Mouse (Mus musculus) embryo, embryonic 10 days (tissue): ENCODE measurements at regions not wholly inside any gene's neighbourhood (a gene's known extent, or its start where the extent isn't known, plus 50 kb on each side); places are given as distances from the start of the nearest gene placed in this dataset.
A peak's percentile ranks its signal among the peaks of the same experiment; 100 is the strongest.
"Not testable (repeated sequence)": the region's sequence is repeated elsewhere in the genome, so short reads cannot be mapped to it uniquely, and the experiment has no call there.

Experiments used
- DNase-seq: peaks from one replicate; pipeline ENCODE4 v3.0.0-alpha.2; 2015; ENCODE audit warnings: low spot score

DNA sequence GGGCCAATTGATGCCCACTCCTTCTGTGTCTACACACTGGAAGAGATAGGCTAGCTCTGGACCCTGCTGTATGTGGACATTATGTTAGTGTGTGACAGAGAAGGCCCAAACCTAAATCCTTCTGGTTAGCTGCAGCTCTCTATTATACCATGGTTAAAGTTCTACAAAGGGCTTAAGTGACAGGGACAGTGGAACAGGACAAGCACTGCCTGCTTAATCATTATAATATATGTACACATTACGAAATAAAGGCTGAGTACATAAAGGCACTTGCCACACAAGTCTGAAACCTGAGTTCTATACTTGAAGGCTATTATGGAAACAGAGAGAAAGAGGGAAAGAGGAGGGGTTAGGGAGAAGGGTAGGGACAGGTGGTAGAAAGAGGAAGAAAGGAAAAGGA lies 55.2 kb downstream of the Rdh14 start:
- DNase-seq, result no peak

DNA sequence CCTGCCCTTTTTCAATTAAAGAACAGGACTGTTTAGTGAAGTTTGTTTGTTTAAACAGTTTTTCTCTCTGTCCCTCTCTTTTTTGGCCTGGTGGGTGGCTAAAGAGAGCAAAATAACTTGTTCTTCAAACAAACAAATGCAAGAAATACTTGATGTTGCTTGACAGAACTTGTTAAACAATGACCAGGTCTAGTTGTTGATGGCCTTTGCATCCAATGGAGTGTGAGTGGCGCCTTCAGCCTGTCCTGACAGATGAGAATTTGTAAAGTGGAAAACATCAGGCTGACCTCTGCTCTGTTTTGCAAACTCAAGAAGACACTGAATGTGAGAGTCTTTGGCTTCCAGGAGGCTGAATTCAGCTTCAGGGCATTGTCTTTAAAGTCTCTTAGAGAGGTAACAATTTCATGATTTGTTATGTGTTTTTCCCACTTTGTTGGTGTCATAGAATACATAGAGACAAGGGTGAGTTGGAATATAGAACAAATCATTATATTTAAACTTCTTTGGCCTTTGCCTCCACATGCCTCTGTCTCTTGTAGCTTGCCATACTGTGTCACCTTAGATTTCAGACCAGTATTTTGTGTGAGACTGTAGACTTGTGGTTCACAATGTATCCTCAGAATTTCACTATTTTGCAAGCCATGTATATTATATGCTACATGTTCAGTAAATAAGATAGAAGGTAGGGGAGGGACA lies 67.5 kb downstream of the Rdh14 start:
- DNase-seq, result no peak

GRCm38 (mm10) chr12:10461796-10462195 lies 71.2 kb downstream of the Rdh14 start:
- DNase-seq, result no peak

- DNase-seq, result peak; percentile 13
Measured at GRCm38 (mm10) chr12:10462956-10463355, 72.4 kb downstream of the Rdh14 start.

DNA sequence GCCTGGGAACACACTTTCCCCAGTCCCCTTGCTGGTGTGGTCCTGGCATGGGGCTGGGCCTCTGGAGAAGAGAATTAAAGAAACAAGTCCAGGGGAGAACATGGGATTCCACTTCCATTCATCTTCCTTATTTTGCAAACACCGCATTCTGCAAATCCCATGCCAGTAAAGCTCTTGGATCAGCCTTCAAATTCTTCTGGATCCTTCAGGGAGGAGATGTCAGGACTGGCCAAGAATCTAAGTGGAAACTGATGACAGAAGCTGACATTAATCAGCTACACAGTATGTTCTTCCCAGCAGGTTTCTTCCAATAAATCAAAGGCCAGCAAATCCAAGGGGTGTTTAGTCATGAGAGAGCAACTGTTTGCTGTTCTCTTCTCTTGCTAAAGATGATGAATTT lies 83.4 kb downstream of the Rdh14 start:
- peak; percentile 11 for DNase-seq

GRCm38 (mm10) chr12:10480781-10481180 lies 90.2 kb downstream of the Rdh14 start:
- DNase-seq, result no peak

- no peak for DNase-seq
Measured at GRCm38 (mm10) chr12:10482294-10483010, 91.9 kb downstream of the Rdh14 start.

GRCm38 (mm10) chr12:10506721-10507120 lies 116.1 kb downstream of the Rdh14 start:
- DNase-seq, result no peak

GRCm38 (mm10) chr12:10513526-10513925 lies 123.0 kb downstream of the Rdh14 start:
- no peak for DNase-seq

DNA sequence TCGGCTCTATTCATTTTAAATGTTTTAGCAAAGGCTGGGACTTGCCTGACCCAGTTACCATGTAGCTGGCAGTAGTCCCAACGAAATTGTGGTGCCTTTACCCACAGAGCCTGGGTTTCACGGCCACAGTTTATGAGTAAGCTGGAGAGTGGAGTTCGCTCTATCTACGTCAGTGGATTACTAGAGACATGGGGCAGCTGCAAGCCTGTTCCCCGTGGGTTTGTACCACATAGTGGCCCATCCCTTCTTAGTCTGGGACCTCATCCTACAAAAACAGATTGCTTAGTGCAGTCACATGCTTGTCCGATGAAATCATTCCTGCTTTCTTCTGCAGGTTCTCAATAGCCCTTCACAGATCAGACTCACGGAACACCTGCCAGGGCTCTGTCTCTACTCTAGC lies 123.7 kb downstream of the Rdh14 start:
- no peak for DNase-seq

DNA sequence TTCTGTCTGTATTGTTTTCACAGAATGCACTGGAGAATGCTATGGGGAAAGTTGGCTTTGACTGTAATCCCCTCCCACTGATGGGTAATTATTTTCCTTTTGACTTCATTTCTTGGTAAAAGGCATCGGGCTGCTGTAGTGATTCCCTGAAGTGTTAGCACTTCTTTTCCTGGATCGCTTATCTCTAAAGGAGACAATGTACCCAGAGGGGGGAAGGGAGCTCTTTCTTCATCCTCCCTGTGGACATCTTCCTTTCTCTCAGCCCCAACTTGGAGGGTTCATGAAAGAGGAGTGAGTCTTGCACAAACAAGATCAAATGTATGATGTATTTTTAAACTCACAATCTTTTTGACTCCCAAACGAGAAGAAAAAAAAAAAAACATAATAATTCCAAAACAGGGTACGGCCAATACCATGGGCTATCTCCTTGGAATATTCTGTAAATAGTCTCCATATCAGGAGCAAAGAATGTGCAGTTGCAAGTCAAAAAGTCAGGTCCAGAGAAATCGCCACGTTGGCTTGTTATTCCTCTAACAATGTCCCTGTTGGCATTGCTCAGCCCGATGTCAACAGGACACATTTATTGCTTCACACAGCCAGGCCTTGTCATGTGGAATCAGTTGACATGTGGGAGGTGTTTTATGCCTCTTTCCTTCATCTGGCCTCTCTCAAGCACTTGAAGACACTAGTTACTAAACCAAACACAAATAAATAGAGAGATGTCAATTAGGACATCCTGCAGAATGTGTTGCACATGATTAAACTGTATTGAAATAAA lies 134.1 kb downstream of the Rdh14 start:
- DNase-seq, result no peak

- DNase-seq, result no peak
Measured at GRCm38 (mm10) chr12:10525934-10526333, 135.4 kb downstream of the Rdh14 start.

DNA sequence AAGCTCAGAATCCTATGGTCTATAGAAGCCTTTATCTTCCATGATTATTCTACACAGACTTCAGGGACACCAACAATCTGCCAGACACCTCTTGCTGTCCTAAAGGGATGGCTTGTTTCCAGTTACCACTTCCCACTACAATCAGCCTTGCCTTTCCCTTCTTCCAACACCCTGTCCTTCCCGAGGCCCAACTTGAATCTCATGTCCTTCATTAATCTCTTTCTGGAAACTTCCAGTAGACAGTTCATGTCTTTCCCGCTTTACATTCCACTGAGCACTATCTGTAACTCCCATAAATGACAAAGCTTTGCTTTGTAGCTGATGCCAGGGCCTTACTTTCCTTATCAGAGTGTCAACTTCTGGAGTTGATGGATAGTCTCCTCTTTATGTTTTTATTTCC lies 138.5 kb downstream of the Rdh14 start:
- no peak for DNase-seq

GRCm38 (mm10) chr12:10530996-10531395 lies 140.4 kb downstream of the Rdh14 start:
- DNase-seq, result no peak

GRCm38 (mm10) chr12:10533971-10534370 lies 143.4 kb downstream of the Rdh14 start:
- no peak for DNase-seq

- no peak for DNase-seq
Measured at GRCm38 (mm10) chr12:10536239-10536638, 145.7 kb downstream of the Rdh14 start.

DNA sequence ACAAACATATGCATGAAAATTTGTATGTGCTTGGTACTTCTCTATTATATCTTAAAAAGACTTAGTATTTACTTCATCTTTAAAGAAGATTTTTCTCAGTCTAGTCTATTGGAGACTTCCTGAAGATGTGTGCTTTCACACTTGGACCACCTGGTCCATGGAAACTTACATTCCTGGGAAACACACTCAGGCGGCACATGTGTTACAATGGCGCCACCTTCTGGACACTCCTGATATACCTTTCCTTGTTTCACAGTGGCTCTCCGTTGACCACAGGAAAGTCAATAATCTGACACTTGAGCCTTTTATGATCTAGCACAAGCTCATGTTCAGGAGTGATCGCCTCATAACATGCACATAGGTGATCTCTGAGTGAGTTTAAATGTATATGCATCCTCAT lies 146.5 kb downstream of the Rdh14 start:
- peak; percentile 88 for DNase-seq

DNA sequence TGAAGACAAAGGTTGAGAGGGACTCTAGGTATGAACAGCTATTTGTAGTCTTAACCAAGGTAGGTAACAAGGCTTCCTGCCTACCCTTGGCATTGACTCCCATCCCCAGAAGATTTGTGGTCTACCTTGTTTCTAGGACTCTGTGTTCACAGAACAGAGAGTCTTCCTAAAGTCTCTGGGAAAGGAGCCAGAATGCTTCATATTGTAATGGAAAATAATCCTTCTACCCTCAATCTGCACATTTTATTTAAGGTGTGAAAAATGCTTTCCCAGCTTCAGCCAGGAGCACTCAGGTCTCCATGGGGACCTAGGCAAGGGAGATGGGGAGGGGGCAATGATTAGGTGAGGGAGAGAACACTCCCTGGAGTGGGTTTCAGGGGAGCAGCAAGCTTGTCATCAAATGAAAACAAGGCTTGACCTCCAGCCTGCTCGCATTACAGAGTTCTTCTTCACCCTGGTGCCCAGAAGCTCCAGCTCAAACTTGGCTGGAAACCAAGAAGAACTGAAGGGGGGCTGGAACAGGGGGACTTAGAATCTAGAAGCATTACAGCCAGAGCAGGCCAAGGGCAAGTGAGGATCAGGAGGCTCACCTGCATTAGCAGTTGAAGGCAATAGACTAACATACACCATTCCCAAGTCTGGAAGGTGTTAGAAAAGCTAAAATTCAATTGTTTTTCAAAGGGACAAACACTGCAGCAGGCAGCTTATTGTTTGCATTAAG lies 159.1 kb downstream of the Rdh14 start:
- no peak for DNase-seq

- DNase-seq, result not testable (repeated sequence)
Measured at GRCm38 (mm10) chr12:10554701-10555100, 164.1 kb downstream of the Rdh14 start.

DNA sequence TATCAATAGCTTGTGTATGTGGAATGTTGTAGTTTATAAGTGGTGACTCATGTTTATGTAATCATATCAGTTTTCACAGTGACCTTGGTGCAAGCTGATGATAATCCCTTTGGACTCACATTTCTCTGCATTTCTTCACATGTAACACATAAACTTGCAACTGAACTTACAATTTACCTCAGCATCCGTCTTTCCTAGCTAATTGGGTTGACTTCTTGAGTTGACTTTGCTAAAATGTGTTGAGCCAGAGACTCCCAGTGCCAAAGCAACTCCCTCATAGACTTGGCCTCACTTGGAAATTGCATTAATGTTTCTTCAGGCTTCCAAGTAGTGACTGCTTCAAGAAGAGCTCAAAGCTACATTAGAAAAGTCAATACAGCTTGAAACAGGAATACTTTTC lies 172.4 kb downstream of the Rdh14 start:
- DNase-seq, result no peak

GRCm38 (mm10) chr12:10567881-10568280 lies 177.3 kb downstream of the Rdh14 start:
- DNase-seq, result no peak

DNA sequence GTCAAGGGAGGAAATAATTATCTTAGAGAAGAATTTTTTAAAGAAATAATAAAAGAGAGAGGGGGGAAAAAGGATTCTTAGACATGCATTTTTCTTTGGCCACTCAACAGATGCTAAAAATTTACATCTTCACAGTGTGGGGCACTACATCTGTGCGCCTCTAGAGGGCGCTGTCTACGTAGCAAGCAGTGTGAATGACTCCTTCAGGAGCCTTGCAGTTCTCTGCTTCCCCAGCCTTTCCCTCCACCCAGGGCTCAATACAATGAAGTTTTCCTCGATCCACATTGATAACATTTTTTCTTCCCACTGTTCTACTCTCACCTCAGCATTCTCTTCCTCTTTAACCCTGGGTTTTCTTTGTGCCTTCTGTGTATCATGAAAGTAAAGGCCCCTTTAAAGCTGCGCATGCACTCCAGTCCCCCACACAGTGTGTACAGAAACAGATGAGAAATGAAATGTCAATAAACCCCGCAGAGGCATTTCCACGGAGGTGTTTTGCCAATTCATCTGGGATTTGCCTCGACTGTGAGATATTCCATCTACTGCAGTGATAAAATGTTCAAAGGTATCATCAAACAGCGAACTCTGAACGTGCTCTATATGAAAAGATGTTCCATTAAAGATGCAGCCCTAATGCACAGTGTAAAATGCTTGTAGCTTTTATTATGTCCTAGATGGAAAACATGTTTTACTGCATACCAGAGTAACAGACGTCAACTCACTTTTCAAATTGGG lies 181.2 kb downstream of the Rdh14 start:
- peak; percentile 13 for DNase-seq
